Mouse (Mus musculus) Patski (cell line): Measurements from ENCODE around the gene Rundc1. TPM values are rescaled to one million over a fixed set of nuclear protein-coding genes. Genes with fewer than 3 reads are reported as not detected.

Experiments used
- ATAC-seq: fragments of 100-300 bp; one replicate; pipeline ENCODE4 v1.8.0; 2021
- CTCF ChIA-PET: fragments of 350-600 bp; sonication (Branson Sonifier 250); formaldehyde crosslinking; loops from one replicate; lab custom pipeline; 2022; ENCODE audit warnings: inconsistent platforms; lab: Charles Lee
- POLR2A ChIA-PET: fragments of 350-600 bp; sonication (Branson Sonifier 250); formaldehyde crosslinking; loops from one replicate; lab custom pipeline; 2022; ENCODE audit warnings: antibody characterized with exemption, inconsistent platforms; lab: Charles Lee
- DNase-seq: peaks from one replicate; pipeline ENCODE4 v3.0.0-alpha.2; 2011; ENCODE audit warnings: low read depth, low spot score
- H3K27me3 ChIP-seq: fragments of 371-371 bp; one replicate; pipeline ENCODE4 v1.5.1; 2021
- CTCF ChIP-seq: fragments of 100-300 bp; IDR thresholded peaks from one replicate; pipeline ENCODE4 v1.5.1; 2021
- in situ Hi-C: fragments of 300-500 bp; cut with MboI; formaldehyde crosslinking; loops from 3 replicates; pipeline ENCODE4 v1.11.1; 2018; ENCODE audit warnings: low pct_unique_long_range_greater_than_20kb, mixed read lengths
- polyA plus RNA-seq: library from polyadenylated mRNA; unstranded; gene quantifications from one replicate; pipeline ENCODE4 v1.2.3, GENCODE M21; 2021

The Rundc1 gene
- polyA plus RNA-seq, 1 experiment from 2014 or later = 26.1 TPM

DNA sequence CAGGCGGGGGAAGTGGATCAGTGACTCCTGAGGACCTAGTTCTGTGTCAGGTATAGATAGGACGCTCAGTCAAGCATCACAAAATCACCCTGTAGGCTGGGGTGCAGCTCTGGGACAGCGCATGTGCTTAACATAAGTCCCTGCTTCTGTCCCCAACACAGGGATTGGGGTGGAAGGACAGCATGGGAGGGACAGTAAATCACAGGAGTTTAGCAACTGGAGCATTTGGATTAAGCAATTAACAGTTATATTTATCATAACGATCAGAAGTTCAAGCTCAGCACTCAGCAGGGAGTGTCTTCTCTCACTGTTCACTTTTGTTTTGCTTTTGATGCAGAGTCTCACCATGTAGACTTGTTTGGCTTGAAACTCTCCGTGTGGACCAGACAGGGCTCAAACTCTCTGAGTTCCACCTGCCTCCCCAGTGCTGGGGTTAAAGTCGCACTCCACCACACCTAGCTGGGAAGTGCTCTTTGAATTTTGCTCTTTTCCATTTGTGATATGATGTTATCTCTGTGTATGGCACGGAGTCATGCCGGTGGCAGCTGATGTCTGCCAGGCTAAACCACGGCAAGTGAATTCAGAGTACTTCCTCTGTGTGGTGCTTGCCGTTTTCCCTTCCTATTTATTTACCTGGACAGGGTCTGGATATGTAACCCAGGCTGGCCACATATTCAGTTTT, 27.3 kb downstream of the Rundc1 start:
- ChIA-PET CTCF (no interaction called here), POLR2A (no interaction called here)
- no peak for ATAC-seq
- no peak for DNase-seq
- in situ Hi-C loops = no loop called here
- no peaks in the 10 kb centered on the region for H3K27me3 ChIP-seq
- TF ChIP-seq CTCF = no peak

GRCm38 (mm10) chr11:101454702-101455101, 29.8 kb downstream of the Rundc1 start:
- in situ Hi-C loops = no loop called here
- no peaks in the 10 kb centered on the region for H3K27me3 ChIP-seq
- no peak for TF ChIP-seq CTCF
- ChIA-PET POLR2A (interaction anchor here (1.8 kb wide), 1 partner anchor 10 kb away, joined by 6 read pairs; the partner anchor contains the start of gene Rnd2), CTCF (interaction anchor here (0.7 to 2.0 kb wide), 4 partner anchors 9 to 38 kb away, joined by 3 to 7 read pairs (median 4); no protein-coding TSS in a partner anchor)
- DNase-seq (no peak), ATAC-seq (no peak)

DNA sequence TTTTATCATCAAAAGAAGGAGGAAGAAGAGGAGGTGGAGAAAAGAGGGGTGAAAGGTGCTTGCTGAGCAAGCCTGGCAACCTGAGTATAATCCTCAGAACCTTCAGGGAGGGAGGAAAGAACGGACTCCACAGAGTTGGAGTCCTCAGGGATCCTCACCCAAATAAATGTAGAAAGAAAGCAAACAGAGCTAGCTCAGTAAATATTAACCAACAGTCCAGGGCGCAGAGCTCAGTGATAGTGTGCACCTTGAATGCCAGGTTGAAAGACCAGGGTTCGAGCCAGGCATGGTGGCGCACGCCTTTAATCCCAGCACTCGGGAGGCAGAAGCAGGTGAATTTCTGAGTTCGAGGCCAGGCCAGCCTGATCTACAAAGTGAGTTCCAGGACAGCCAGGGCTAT, 30.7 kb downstream of the Rundc1 start:
- CTCF ChIA-PET = interaction anchor here (1.1 to 2.0 kb wide), 2 partner anchors 12 to 37 kb away, joined by 3 to 7 read pairs; no protein-coding TSS in a partner anchor
- no peaks in the 10 kb centered on the region for H3K27me3 ChIP-seq
- in situ Hi-C loops = no loop called here
- POLR2A ChIA-PET = interaction anchor here (1.8 kb wide), 1 partner anchor 9 kb away, joined by 6 read pairs; the partner anchor contains the start of gene Rnd2
- DNase-seq (no peak), ATAC-seq (no peak)
- TF ChIP-seq CTCF = no peak

DNA sequence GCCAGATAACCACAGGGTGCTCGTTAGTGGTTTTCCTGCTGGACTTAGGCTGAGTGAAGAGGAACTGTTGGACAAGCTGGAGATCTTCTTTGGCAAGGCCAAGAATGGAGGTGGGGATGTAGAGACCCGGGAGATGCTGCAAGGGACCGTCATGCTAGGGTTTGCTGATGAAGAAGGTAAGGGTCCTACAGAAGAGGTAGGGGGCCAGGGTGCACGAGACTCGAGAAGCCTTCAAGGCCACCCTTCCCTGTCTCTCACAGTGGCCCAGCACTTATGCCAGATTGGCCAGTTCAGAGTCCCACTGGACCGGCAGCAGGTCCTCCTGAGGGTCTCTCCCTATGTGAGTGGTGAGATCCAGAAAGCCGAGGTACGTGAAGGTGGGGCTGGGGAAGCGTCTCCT, 32.7 kb downstream of the Rundc1 start:
- DNase-seq = no peak
- in situ Hi-C loops = no loop called here
- POLR2A ChIA-PET = no interaction called here
- no peaks in the 10 kb centered on the region for H3K27me3 ChIP-seq
- CTCF ChIA-PET = interaction anchor here (1.4 kb wide), 1 partner anchor 16 kb away, joined by 3 read pairs; the partner anchor contains the start of gene Rpl27
- ATAC-seq = no peak
- TF ChIP-seq CTCF = no peak

- CTCF ChIA-PET = no interaction called here
- in situ Hi-C loops = no loop called here
Measured at GRCm38 (mm10) chr11:101458217-101458616, 33.3 kb downstream of the Rundc1 start.

DNA sequence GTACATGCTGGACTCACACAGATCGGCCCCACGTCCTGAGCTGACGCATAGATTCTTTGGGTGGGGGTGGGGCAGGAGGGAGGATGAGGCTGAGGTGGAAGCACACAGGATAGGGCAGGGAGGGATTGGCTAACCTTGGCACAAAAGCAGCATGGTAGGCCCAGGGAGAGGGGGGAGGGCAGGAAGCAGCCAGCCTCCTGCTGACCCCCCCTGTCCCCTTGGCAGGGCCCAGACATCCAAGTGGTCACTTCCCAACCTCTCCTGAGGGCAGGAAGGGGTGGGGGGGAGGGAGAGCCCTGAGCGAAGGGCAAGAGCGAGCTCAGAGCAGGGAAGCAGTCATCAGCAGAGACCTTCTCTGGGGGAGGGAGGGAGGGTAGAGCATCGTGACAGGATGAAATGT, 34.8 kb downstream of the Rundc1 start:
- POLR2A ChIA-PET = no interaction called here
- CTCF ChIA-PET = interaction anchor here (0.9 kb wide), 1 partner anchor 10 kb away, joined by 3 read pairs; no protein-coding TSS in a partner anchor
- ATAC-seq (no peak), DNase-seq (no peak)
- no peak for TF ChIP-seq CTCF
- in situ Hi-C loops = no loop called here
- no peaks in the 10 kb centered on the region for H3K27me3 ChIP-seq

More at GRCm38 (mm10) chr11:101458217-101458616, 33.3 kb downstream of the Rundc1 start:
- POLR2A ChIA-PET = no interaction called here
- ATAC-seq = no peak
- no peak for TF ChIP-seq CTCF
- H3K27me3 ChIP-seq = no peaks in the 10 kb centered on the region
- no peak for DNase-seq

GRCm38 (mm10) chr11:101460321-101460720, 35.4 kb downstream of the Rundc1 start:
- in situ Hi-C loops = no loop called here
- ChIA-PET POLR2A (no interaction called here), CTCF (no interaction called here)
- DNase-seq (no peak), ATAC-seq (no peak)
- no peak for TF ChIP-seq CTCF
- no peaks in the 10 kb centered on the region for H3K27me3 ChIP-seq

DNA sequence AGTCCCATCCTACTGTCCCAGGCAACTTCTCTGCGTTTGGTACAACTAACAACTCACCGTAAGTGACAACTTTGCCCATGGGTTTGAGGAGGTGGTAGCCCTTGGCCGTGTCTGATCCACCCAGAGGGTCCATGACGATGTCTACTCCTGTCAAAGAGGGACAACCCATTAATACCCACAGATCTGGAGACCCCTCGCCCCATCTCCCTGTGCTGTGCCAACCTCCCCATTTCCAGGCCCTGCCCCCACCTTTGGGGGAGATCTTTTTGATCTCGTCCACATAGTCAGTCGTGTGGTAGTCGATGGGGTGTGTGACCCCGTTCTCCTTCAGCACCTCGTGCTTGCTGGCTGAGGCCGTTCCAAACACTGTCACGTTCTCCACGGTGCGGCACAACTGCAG, 37.3 kb downstream of the Rundc1 start:
- no peaks in the 10 kb centered on the region for H3K27me3 ChIP-seq
- ChIA-PET CTCF (no interaction called here), POLR2A (no interaction called here)
- no peak for ATAC-seq
- no peak for DNase-seq
- no peak for TF ChIP-seq CTCF
- in situ Hi-C loops = no loop called here

- CTCF ChIA-PET = interaction anchor here (1.4 kb wide), 1 partner anchor 8 kb away, joined by 4 read pairs; no protein-coding TSS in a partner anchor
- no peak for TF ChIP-seq CTCF
- ATAC-seq (no peak), DNase-seq (no peak)
- in situ Hi-C loops = no loop called here
- H3K27me3 ChIP-seq = no peaks in the 10 kb centered on the region
- POLR2A ChIA-PET = interaction anchor here (0.6 to 0.9 kb wide), 2 partner anchors 19 to 39 kb away, joined by 3 read pairs; no protein-coding TSS in a partner anchor
Measured at GRCm38 (mm10) chr11:101462583-101463440, 37.9 kb downstream of the Rundc1 start.

GRCm38 (mm10) chr11:101464211-101465100, 39.6 kb downstream of the Rundc1 start, which contains the start of gene Rnd2:
TSS of gene Rnd2 (plus strand) at chr11:101464999.
- in situ Hi-C loops = loop anchor here (5.0 kb wide), 1 partner anchor 98 kb away; no protein-coding TSS in a partner anchor
- no peaks in the 10 kb centered on the region for H3K27me3 ChIP-seq
- ChIA-PET POLR2A (interaction anchor here (0.7 to 2.5 kb wide), 4 partner anchors 10 to 142 kb away, joined by 3 to 8 read pairs (median 4); partner anchors contain the start of gene Ifi35), CTCF (interaction anchor here (1.2 kb wide), 1 partner anchor 107 kb away, joined by 3 read pairs; no protein-coding TSS in a partner anchor)
- no peak for DNase-seq
- TF ChIP-seq CTCF = no peak
- no peak for ATAC-seq
